Mouse (Mus musculus) layer of hippocampus, adult 6 months (tissue): Measurements from ENCODE around the gene Rhd. TPM values are rescaled to one million over a fixed set of nuclear protein-coding genes. Genes with fewer than 3 reads are reported as not detected.

Source experiments
- long read RNA-seq, 2 experiments: library from polyadenylated mRNA; unstranded; transcript quantifications; one replicate each; pipeline ENCODE4 v2.0.0; 2019 to 2020
- polyA plus RNA-seq: library from polyadenylated mRNA; unstranded; fragments of <200 nt; fragmentation: Nextera tagmentation; gene quantifications from 2 replicates; pipeline ENCODE4 v1.2.3, GENCODE M21; 2021

Rhd gene
- polyA plus RNA-seq = 0.15 TPM in 1 of 2 replicates, not detected in the other
- long read RNA-seq, experiment 1 = 0 reads
- long read RNA-seq, experiment 2, partial matches to known transcripts = 1 of 1 reads
- long read RNA-seq, experiment 2, other reads (novel, unspliced or antisense) = 0 of 1 reads

DNA sequence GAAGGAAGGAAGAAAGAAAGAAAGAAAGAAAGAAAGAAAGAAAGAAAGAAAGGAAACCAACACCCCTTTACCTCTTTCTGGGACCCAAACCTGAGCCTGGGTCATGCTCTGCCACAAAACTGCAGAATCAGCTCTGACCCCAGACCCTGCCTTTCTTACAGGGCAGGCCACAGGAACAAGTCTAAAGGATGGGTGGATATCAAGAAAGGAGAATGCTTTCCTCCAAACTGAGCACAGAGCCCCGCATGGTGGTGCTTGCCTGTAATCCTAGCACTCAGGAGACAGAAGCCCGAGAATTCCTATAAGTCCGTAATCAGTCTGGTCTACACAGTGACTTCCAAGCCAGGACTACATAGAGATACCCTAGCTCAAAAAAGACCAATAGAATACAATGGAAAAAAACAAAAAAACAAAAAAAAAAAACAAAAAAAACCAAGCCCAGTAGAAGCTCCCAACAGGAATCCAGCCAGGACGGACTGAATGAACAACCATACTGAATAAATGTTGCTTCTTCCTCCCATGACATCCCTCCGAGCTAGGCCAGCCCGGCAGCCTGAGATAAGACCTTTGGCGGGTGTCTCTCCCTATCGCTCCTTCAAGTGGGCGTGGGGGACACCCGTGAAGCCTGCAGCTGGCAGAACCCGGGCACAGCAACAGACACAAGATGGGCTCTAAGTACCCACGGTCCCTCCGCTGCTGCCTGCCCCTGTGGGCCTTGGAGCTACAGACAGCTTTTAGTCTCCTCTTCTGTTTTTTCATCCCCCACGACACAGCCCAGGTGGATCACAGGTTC is at the start of gene Rhd:
Rhd (plus strand) TSS at position 600 of the 793 bp plus-strand sequence.

DNA sequence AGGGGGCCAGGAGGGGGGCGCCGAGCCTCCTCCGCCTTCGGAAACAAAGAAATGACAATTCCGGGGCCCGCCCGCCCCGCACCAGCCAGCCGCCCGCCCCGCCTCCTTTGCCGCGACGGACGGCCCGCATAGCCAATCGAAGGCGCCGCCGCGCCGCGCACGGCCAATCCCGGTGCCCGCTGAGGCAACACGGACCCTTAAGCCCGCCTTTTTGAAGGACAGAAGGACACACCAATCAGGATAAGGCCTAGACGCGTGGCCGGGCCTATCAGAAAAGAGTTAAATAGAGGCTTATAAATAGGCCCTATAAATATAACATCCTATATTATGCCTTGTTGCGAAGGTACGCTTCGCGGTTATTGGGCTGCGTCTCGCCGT is 11.1 kb upstream of the Rhd start, which contains the start of gene Maco1:
Maco1 (minus strand) TSS at position 87 of the 378 bp plus-strand sequence.

GRCm38 (mm10) chr4:134914864-134915209 is 50.5 kb downstream of the Rhd start, which contains the start of gene Tmem50a:
Tmem50a (minus strand) TSS chr4:134915024.

DNA sequence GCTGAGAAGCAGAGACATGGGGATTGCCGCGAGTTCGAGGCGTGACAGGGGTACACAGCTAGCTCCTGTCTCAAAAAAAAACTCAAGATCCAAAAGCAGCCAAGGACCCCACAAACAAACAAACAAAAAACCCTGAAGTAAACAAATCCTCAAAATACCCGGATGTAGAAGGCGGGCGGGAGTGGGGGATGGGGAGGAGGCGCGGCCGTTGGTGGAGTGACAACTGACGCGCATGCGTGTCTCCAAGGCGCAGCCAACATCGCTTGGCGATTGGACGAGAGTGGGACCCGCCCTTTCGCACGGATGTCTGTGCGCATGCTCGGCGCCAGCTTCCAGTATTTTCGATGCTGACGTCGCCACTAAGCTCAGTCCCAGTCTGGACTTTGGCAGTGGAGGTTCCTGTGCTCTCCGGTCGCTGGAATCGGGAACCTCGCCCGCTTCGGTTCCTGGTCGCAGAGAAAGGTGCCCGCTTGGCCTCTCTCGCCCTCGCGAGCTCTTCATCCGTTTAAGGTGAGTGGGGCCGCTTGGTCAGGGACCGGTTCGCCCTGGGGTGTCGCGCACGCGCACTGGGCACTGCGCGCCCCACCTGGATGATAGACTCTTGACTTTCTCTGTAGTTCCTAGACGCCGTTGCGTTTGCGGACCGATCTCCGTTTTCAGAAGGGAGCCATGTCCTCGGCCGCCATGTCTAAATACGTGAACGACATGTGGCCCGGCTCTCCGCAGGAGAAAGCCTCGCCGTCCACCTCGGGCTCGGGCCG is 59.1 kb downstream of the Rhd start, which contains the start of gene Rsrp1:
Rsrp1 (plus strand) TSS at position 335 of the 761 bp plus-strand sequence.

DNA sequence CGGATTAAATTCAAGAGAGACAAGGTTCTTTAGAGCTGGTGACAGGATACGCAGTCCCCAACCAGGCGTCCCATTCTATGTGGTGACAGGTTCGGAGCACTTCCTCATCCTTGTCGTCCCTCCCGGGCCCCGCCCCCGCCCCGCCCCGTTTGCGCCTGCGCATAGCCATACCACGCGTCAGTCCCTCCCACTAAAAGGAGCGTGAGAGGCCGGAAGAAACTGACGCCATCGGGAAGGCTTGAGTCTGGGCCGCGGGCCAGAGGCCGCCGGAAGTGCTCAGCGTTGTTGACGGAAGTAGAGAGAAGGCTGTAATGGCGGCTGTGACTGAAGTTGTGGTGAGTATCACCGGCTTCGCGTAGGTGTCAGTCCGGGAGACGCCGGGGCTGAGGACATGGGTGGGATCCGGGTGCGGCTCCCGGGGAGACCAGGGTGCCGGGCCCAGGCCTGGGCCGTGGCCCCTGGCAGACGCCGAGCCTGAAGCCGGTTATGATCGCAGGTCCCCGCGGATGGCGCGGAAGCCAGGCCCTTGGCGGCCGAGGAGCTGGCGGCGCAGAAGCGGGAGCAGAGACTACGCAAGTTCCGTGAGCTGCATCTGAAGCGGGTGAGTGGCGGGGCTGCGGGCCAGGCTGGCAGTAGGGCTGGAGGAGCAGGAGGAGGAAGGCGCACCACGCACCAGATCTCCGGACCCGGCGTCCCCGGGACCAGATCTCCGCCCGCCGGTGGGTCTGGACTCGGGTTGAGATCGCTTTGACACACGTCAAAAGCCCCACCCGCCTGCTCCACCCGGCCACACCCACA is 66.5 kb downstream of the Rhd start, which contains the start of gene Syf2:
Syf2 (plus strand) TSS at position 215 of the 798 bp plus-strand sequence.

Other genes with a start within 250 kb of the Rhd start
- gene Man1c1, start 160.2 kb upstream of the Rhd start, polyA plus RNA-seq = 3.1 and 3.7 TPM in 2 replicates
- gene Ldlrap1, start 96.5 kb upstream of the Rhd start, polyA plus RNA-seq = 1.4 and 2.2 TPM in 2 replicates
- gene Maco1, start 11.2 kb upstream of the Rhd start, polyA plus RNA-seq = 6.6 and 7.3 TPM in 2 replicates
- 264 and 278 TPM in 2 replicates for gene Tmem50a, start 50.5 kb downstream of the Rhd start, polyA plus RNA-seq
- gene Rsrp1, start 59.1 kb downstream of the Rhd start, polyA plus RNA-seq = 27.5 and 44.9 TPM in 2 replicates
- 73.4 and 73.9 TPM in 2 replicates for gene Syf2, start 66.4 kb downstream of the Rhd start, polyA plus RNA-seq